10 mouse cellular contexts compared by ENCODE assay signal in genomic region chr9:107907801-107908120, GRCm38 (mm10). TPM values are rescaled to one million over a fixed set of nuclear protein-coding genes. Genes with fewer than 3 reads are reported as not detected.
DNase-seq lines count a peak whose midpoint lies in the region; ATAC-seq and TF ChIP-seq lines count a peak whose summit lies in the region.
"Had no signal": no experiment of that assay in that cellular context is flagged by ENCODE, and none has a peak within 500 bp of the region (broad histone marks: within the 10 kb centered on the region; RNA-seq: fewer than 3 reads in every experiment).

No protein-coding gene starts in this region.

- H3K27me3 ChIP-seq in forebrain, embryonic 10.5 days (ENCODE audit: poor library complexity, severe bottlenecking), result peaks cover 43% of the 10 kb centered on the region
- no peaks in the 10 kb centered on the region for H3K27me3 ChIP-seq in forebrain, embryonic 14.5 days (replicated peaks; ENCODE audit: control insufficient read depth, insufficient read depth, low read length)
- no peaks in the 10 kb centered on the region for H3K27me3 ChIP-seq in embryonic facial prominence, embryonic 15.5 days
- H3K27me3 ChIP-seq in liver, postnatal 0 days (ENCODE audit: insufficient read depth, low read length), result no peaks in the 10 kb centered on the region

- TF ChIP-seq CTCF in lung, adult 2 months (IDR thresholded peaks at IDR 0.05; ENCODE audit: insufficient read depth, low read length), result no peak
- no peak for TF ChIP-seq CTCF in liver, postnatal 0 days (IDR thresholded peaks at IDR 0.05; ENCODE audit: low read depth)

- H3K4me1 ChIP-seq in forebrain, embryonic 10.5 days, result peaks cover 43% of the 10 kb centered on the region
- peaks cover 6% of the 10 kb centered on the region; the same call in 1 of the 2 replicates for H3K4me1 ChIP-seq in forebrain, embryonic 14.5 days (ENCODE audit: control insufficient read depth, insufficient read depth, low read length)
- no peaks in the 10 kb centered on the region; the same call in 1 of the 2 replicates for H3K4me1 ChIP-seq in lung, adult 2 months (ENCODE audit: control insufficient read depth, insufficient read depth, low read length)
- H3K4me1 ChIP-seq in embryonic facial prominence, embryonic 15.5 days, result peaks cover 54% of the 10 kb centered on the region
- peaks cover 25% of the 10 kb centered on the region for H3K4me1 ChIP-seq in liver, postnatal 0 days (ENCODE audit: insufficient read depth)

- no peaks in the 10 kb centered on the region for H3K9me3 ChIP-seq in forebrain, embryonic 10.5 days
- no peaks in the 10 kb centered on the region for H3K9me3 ChIP-seq in forebrain, embryonic 14.5 days (replicated peaks; ENCODE audit: control insufficient read depth, low read length)
- no peaks in the 10 kb centered on the region for H3K9me3 ChIP-seq in embryonic facial prominence, embryonic 15.5 days (replicated peaks)
- H3K9me3 ChIP-seq in liver, postnatal 0 days (ENCODE audit: low read length), result no peaks in the 10 kb centered on the region
- H3K9me3 ChIP-seq: forebrain, embryonic 13.5 days; megakaryocyte, embryonic 14.5 days had no signal

- no peak overlapping the region for H3K9ac ChIP-seq in forebrain, embryonic 14.5 days (ENCODE audit: low read length)
- H3K9ac ChIP-seq in embryonic facial prominence, embryonic 15.5 days, result no peak overlapping the region
- 0 out of 2 replicates have a peak overlapping the region, but pooled peaks have one; percentile 16 for H3K9ac ChIP-seq in liver, postnatal 0 days (replicated peaks)

- 0 out of 2 replicates have a peak, but pooled peaks cover under 1% of the 10 kb centered on the region for H3K36me3 ChIP-seq in forebrain, embryonic 10.5 days (replicated peaks)
- H3K36me3 ChIP-seq in forebrain, embryonic 14.5 days (ENCODE audit: control insufficient read depth, insufficient read depth, low read length), result peaks cover 2% of the 10 kb centered on the region
- peaks cover 3% of the 10 kb centered on the region; the same call in 1 of the 2 replicates for H3K36me3 ChIP-seq in embryonic facial prominence, embryonic 15.5 days
- peaks cover under 1% of the 10 kb centered on the region; the same call in 1 of the 2 replicates for H3K36me3 ChIP-seq in liver, postnatal 0 days (replicated peaks; ENCODE audit: insufficient read depth, low read length)

- no peak for TF ChIP-seq POLR2A in lung, adult 2 months (IDR thresholded peaks at IDR 0.05; ENCODE audit: borderline replicate concordance, extremely low read depth, low read depth, low read length)

- no peak overlapping the region for H3K4me2 ChIP-seq in forebrain, embryonic 14.5 days (ENCODE audit: low read length)
- H3K4me2 ChIP-seq in embryonic facial prominence, embryonic 15.5 days (replicated peaks), result peak overlapping the region; percentile 78
- H3K4me2 ChIP-seq in liver, postnatal 0 days (ENCODE audit: low read depth, low read length), result peak overlapping the region; percentile 75

- WGBS in forebrain, embryonic 10.5 days, result 87% methylated on average over 14 of the region's 14 CpGs
- WGBS in forebrain, embryonic 14.5 days, result 85% methylated on average over 14 of the region's 14 CpGs
- 66% methylated on average over 14 of the region's 14 CpGs for WGBS in lung, adult 2 months
- 72% methylated on average over 14 of the region's 14 CpGs for WGBS in embryonic facial prominence, embryonic 15.5 days
- 78% methylated on average over 14 of the region's 14 CpGs for WGBS in liver, postnatal 0 days (ENCODE audit: insufficient replicate concordance)

- no peak for ATAC-seq in forebrain, embryonic 14.5 days
- ATAC-seq in embryonic facial prominence, embryonic 15.5 days (ENCODE audit: insufficient number of reproducible peaks, low FRiP score, low TSS enrichment, low read depth), result no peak
- ATAC-seq in liver, postnatal 0 days, result peak; percentile 29
- no peak for ATAC-seq in activated CD4-positive, CD25-positive, alpha-beta regulatory T cell, adult 4 months
- ATAC-seq: forebrain, embryonic 13.5 days had no signal

- peak overlapping the region; percentile 74; the same call in 1 of the 2 replicates for H3K27ac ChIP-seq in forebrain, embryonic 10.5 days
- no peak overlapping the region for H3K27ac ChIP-seq in forebrain, embryonic 14.5 days (ENCODE audit: low read depth, low read length)
- H3K27ac ChIP-seq in embryonic facial prominence, embryonic 15.5 days (replicated peaks), result no peak overlapping the region
- no peak overlapping the region for H3K27ac ChIP-seq in liver, postnatal 0 days (ENCODE audit: low read depth)
- H3K27ac ChIP-seq: forebrain, embryonic 13.5 days had no signal

- no peak for TF ChIP-seq EP300 in liver, postnatal 0 days (IDR thresholded peaks at IDR 0.05; ENCODE audit: low read depth)

- no peak for DNase-seq in forebrain, embryonic 10.5 days (ENCODE audit: extremely low spot score, low spot score)
- no peak for DNase-seq in forebrain, embryonic 14.5 days (ENCODE audit: low spot score)
- DNase-seq in lung, adult 2 months, result peak; percentile 18
- no peak for DNase-seq in lung, postnatal 14 days
- DNase-seq in liver, postnatal 0 days, result no peak
- DNase-seq in frontal cortex, adult 2 months (ENCODE audit: extremely low spot score in 1 of 2, low spot score in 1 of 2), result no peak

- no peak overlapping the region; the same call in 1 of the 2 replicates for H3K4me3 ChIP-seq in forebrain, embryonic 10.5 days
- no peak overlapping the region for H3K4me3 ChIP-seq in forebrain, embryonic 14.5 days (ENCODE audit: low read depth, low read length)
- H3K4me3 ChIP-seq in lung, adult 2 months (replicated peaks; ENCODE audit: extremely low read depth, low read depth, low read length), result peak overlapping the region; percentile 53
- H3K4me3 ChIP-seq in embryonic facial prominence, embryonic 15.5 days (replicated peaks), result peak overlapping the region; percentile 54
- H3K4me3 ChIP-seq in liver, postnatal 0 days (ENCODE audit: low read depth, low read length), result no peak overlapping the region
- H3K4me3 ChIP-seq: forebrain, embryonic 13.5 days; megakaryocyte, embryonic 14.5 days had no signal

RNA-seq across cellular contexts. Expression of gene Mst1r, which starts 1.1 kb away (rescaled TPM):
- 0.49 and 0.60 TPM in 2 replicates for polyA plus RNA-seq in forebrain, embryonic 10.5 days (2016; fragmentation: Nextera tagmentation; extraction: Ambion mirVana)
- 0.23 and 1.2 TPM in 2 replicates for polyA plus RNA-seq in forebrain, embryonic 14.5 days (2014; fragmentation: Nextera tagmentation; extraction: Ambion mirVana)
- 17.8 and 27.4 TPM in 2 replicates for polyA plus RNA-seq in lung, adult 2 months (2012; rRNA removed)
- polyA plus RNA-seq in embryonic facial prominence, embryonic 15.5 days (2015; fragmentation: Nextera tagmentation; extraction: Ambion mirVana), result 7.4 and 7.7 TPM in 2 replicates
- polyA plus RNA-seq in liver, postnatal 0 days (2015; fragmentation: Nextera tagmentation; extraction: Ambion mirVana), result 0.37 and 0.38 TPM in 2 replicates
- polyA plus RNA-seq in activated CD4-positive, CD25-positive, alpha-beta regulatory T cell, adult 4 months (2017; shearing (Covaris generic)), result not detected
- polyA plus RNA-seq in frontal cortex, adult 2 months (2012; rRNA removed), result 1.2 and 2.1 TPM in 2 replicates

RNA-seq across cellular contexts. Expression of gene Mon1a, which starts 19.8 kb away (rescaled TPM):
- 12.2 and 12.5 TPM in 2 replicates for polyA plus RNA-seq in forebrain, embryonic 10.5 days (2016; fragmentation: Nextera tagmentation; extraction: Ambion mirVana)
- 23.5 and 27.2 TPM in 2 replicates for polyA plus RNA-seq in forebrain, embryonic 14.5 days (2014; fragmentation: Nextera tagmentation; extraction: Ambion mirVana)
- 29.4 and 31.7 TPM in 2 replicates for polyA plus RNA-seq in lung, adult 2 months (2012; rRNA removed)
- 17.2 and 18.2 TPM in 2 replicates for polyA plus RNA-seq in embryonic facial prominence, embryonic 15.5 days (2015; fragmentation: Nextera tagmentation; extraction: Ambion mirVana)
- polyA plus RNA-seq in liver, postnatal 0 days (2015; fragmentation: Nextera tagmentation; extraction: Ambion mirVana), result 5.3 and 5.8 TPM in 2 replicates
- polyA plus RNA-seq in activated CD4-positive, CD25-positive, alpha-beta regulatory T cell, adult 4 months (2017; shearing (Covaris generic)), result 10 to 100 TPM; 11.3 to 12.9 TPM
- 28.2 and 28.5 TPM in 2 replicates for polyA plus RNA-seq in frontal cortex, adult 2 months (2012; rRNA removed)

RNA-seq across cellular contexts. Expression of gene Actl11, which starts 20.5 kb away (rescaled TPM):
- polyA plus RNA-seq in forebrain, embryonic 10.5 days (2016; fragmentation: Nextera tagmentation; extraction: Ambion mirVana), result not detected in 2 replicates
- polyA plus RNA-seq in forebrain, embryonic 14.5 days (2014; fragmentation: Nextera tagmentation; extraction: Ambion mirVana), result not detected in 2 replicates
- not detected in 2 replicates for polyA plus RNA-seq in lung, adult 2 months (2012; rRNA removed)
- polyA plus RNA-seq in embryonic facial prominence, embryonic 15.5 days (2015; fragmentation: Nextera tagmentation; extraction: Ambion mirVana), result not detected in 2 replicates
- not detected in 2 replicates for polyA plus RNA-seq in liver, postnatal 0 days (2015; fragmentation: Nextera tagmentation; extraction: Ambion mirVana)
- polyA plus RNA-seq in activated CD4-positive, CD25-positive, alpha-beta regulatory T cell, adult 4 months (2017; shearing (Covaris generic)), result not detected
- polyA plus RNA-seq in frontal cortex, adult 2 months (2012; rRNA removed), result not detected in 2 replicates
- polyA plus RNA-seq: forebrain, embryonic 13.5 days had no signal

RNA-seq across cellular contexts. Expression of gene Camkv, which starts 27.7 kb away (rescaled TPM):
- polyA plus RNA-seq in forebrain, embryonic 10.5 days (2016; fragmentation: Nextera tagmentation; extraction: Ambion mirVana), result 17.5 and 18.6 TPM in 2 replicates
- polyA plus RNA-seq in forebrain, embryonic 14.5 days (2014; fragmentation: Nextera tagmentation; extraction: Ambion mirVana), result 25.1 and 40.8 TPM in 2 replicates
- polyA plus RNA-seq in lung, adult 2 months (2012; rRNA removed), result 0.06 and 0.09 TPM in 2 replicates
- polyA plus RNA-seq in embryonic facial prominence, embryonic 15.5 days (2015; fragmentation: Nextera tagmentation; extraction: Ambion mirVana), result 5.9 and 6.0 TPM in 2 replicates
- polyA plus RNA-seq in liver, postnatal 0 days (2015; fragmentation: Nextera tagmentation; extraction: Ambion mirVana), result 0.04 and 0.09 TPM in 2 replicates
- not detected for polyA plus RNA-seq in activated CD4-positive, CD25-positive, alpha-beta regulatory T cell, adult 4 months (2017; shearing (Covaris generic))
- 405 and 456 TPM in 2 replicates for polyA plus RNA-seq in frontal cortex, adult 2 months (2012; rRNA removed)

RNA-seq across cellular contexts. Expression of gene Rbm6, which starts 34.7 kb away (rescaled TPM):
- polyA plus RNA-seq in forebrain, embryonic 10.5 days (2016; fragmentation: Nextera tagmentation; extraction: Ambion mirVana), result 112 and 114 TPM in 2 replicates
- 69.4 and 89.9 TPM in 2 replicates for polyA plus RNA-seq in forebrain, embryonic 14.5 days (2014; fragmentation: Nextera tagmentation; extraction: Ambion mirVana)
- 13.0 and 19.0 TPM in 2 replicates for polyA plus RNA-seq in lung, adult 2 months (2012; rRNA removed)
- polyA plus RNA-seq in embryonic facial prominence, embryonic 15.5 days (2015; fragmentation: Nextera tagmentation; extraction: Ambion mirVana), result 75.7 and 77.6 TPM in 2 replicates
- 14.3 and 17.0 TPM in 2 replicates for polyA plus RNA-seq in liver, postnatal 0 days (2015; fragmentation: Nextera tagmentation; extraction: Ambion mirVana)
- 10 to 100 TPM; 76.4 to 81.0 TPM for polyA plus RNA-seq in activated CD4-positive, CD25-positive, alpha-beta regulatory T cell, adult 4 months (2017; shearing (Covaris generic))
- 70.3 and 70.8 TPM in 2 replicates for polyA plus RNA-seq in frontal cortex, adult 2 months (2012; rRNA removed)

Comparison
In these comparisons a context has a peak if more than half of its experiments do, and no peak if none do; other contexts are left out.
1. H3K4me3 ChIP-seq: peak in lung, adult 2 months (single experiment) and embryonic facial prominence, embryonic 15.5 days (single experiment); none in forebrain, embryonic 10.5 days (single experiment), forebrain, embryonic 14.5 days (single experiment) and liver, postnatal 0 days (single experiment).